Mouse (Mus musculus): Measurements from ENCODE around the gene Ssbp3. TPM values are rescaled to one million over a fixed set of nuclear protein-coding genes. Genes with fewer than 3 reads are reported as not detected.
A peak's percentile ranks its signal among the peaks of the same experiment; 100 is the strongest.

Gene Ssbp3
- total and polyA plus RNA-seq, 2 experiments from 2014 or later: 108 to 155 TPM

- WGBS: 53% methylated on average over 5 of the region's 5 CpGs
- no peaks in the 10 kb centered on the region for H3K27me3 ChIP-seq (ENCODE audit: insufficient read depth, low read length)
- H3K27ac ChIP-seq: no peak overlapping the region
- no peak overlapping the region for H3K9ac ChIP-seq (replicated peaks; ENCODE audit: low read length)
- ATAC-seq (no peak), DNase-seq (ENCODE audit: low spot score) (no peak)
- no peaks in the 10 kb centered on the region for H3K4me1 ChIP-seq (ENCODE audit: insufficient read depth, low read length)
- no peaks in the 10 kb centered on the region for H3K9me3 ChIP-seq (ENCODE audit: low read length)
- H3K4me2 ChIP-seq (ENCODE audit: low read depth, low read length): no peak overlapping the region
- peaks cover 33% of the 10 kb centered on the region; the same call in 1 of the 2 replicates for H3K36me3 ChIP-seq (ENCODE audit: insufficient read depth, low read length)
- no peak for TF ChIP-seq CTCF (IDR thresholded peaks at IDR 0.05; ENCODE audit: low read depth)
- H3K4me3 ChIP-seq (ENCODE audit: low read length): no peak overlapping the region
These were observed 137.3 kb downstream of the Ssbp3 start for GRCm38 (mm10) chr4:107047806-107048205.

GRCm38 (mm10) chr4:107048568-107049162, 138.2 kb downstream of the Ssbp3 start:
- H3K9ac ChIP-seq (replicated peaks; ENCODE audit: low read length): no peak overlapping the region
- H3K4me1 ChIP-seq (ENCODE audit: insufficient read depth, low read length): no peaks in the 10 kb centered on the region
- H3K9me3 ChIP-seq (ENCODE audit: low read length): no peaks in the 10 kb centered on the region
- H3K27ac ChIP-seq: 0 out of 2 replicates have a peak overlapping the region, but pooled peaks have one; percentile 4
- TF ChIP-seq CTCF (IDR thresholded peaks at IDR 0.05; ENCODE audit: low read depth): no peak
- H3K36me3 ChIP-seq (ENCODE audit: insufficient read depth, low read length): peaks cover 30% of the 10 kb centered on the region; the same call in 1 of the 2 replicates
- H3K4me2 ChIP-seq (ENCODE audit: low read depth, low read length): no peak overlapping the region
- DNase-seq (ENCODE audit: low spot score) (peak; percentile 78), ATAC-seq (peak; percentile 53)
- H3K4me3 ChIP-seq (ENCODE audit: low read length): no peak overlapping the region
- WGBS: 57% methylated on average over 11 of the region's 11 CpGs
- H3K27me3 ChIP-seq (ENCODE audit: insufficient read depth, low read length): no peaks in the 10 kb centered on the region

- 59% methylated on average over 4 of the region's 4 CpGs for WGBS
- Histone ChIP-seq H3K36me3 (ENCODE audit: insufficient read depth, low read length) (peaks cover 19% of the 10 kb centered on the region; the same call in 1 of the 2 replicates), H3K4me3 (ENCODE audit: low read length) (no peak overlapping the region), H3K4me1 (ENCODE audit: insufficient read depth, low read length) (no peaks in the 10 kb centered on the region), H3K27ac (no peak overlapping the region), H3K27me3 (ENCODE audit: insufficient read depth, low read length) (no peaks in the 10 kb centered on the region), H3K4me2 (ENCODE audit: low read depth, low read length) (no peak overlapping the region), H3K9me3 (ENCODE audit: low read length) (no peaks in the 10 kb centered on the region), H3K9ac (replicated peaks; ENCODE audit: low read length) (no peak overlapping the region)
- ATAC-seq (no peak), DNase-seq (ENCODE audit: low spot score) (no peak)
- no peak for TF ChIP-seq CTCF (IDR thresholded peaks at IDR 0.05; ENCODE audit: low read depth)
These were observed 141.4 kb downstream of the Ssbp3 start for GRCm38 (mm10) chr4:107051889-107052288.

GRCm38 (mm10) chr4:107052962-107053553, 142.6 kb downstream of the Ssbp3 start:
- peak; percentile 23; the same call in 1 of the 2 replicates for TF ChIP-seq CTCF (IDR thresholded peaks at IDR 0.05; ENCODE audit: low read depth)
- H3K9ac ChIP-seq (replicated peaks; ENCODE audit: low read length): no peak overlapping the region
- 48% methylated on average over 5 of the region's 5 CpGs for WGBS
- no peaks in the 10 kb centered on the region for H3K9me3 ChIP-seq (ENCODE audit: low read length)
- no peak overlapping the region for H3K4me3 ChIP-seq (ENCODE audit: low read length)
- no peak overlapping the region for H3K27ac ChIP-seq
- no peaks in the 10 kb centered on the region for H3K27me3 ChIP-seq (ENCODE audit: insufficient read depth, low read length)
- ATAC-seq: no peak
- H3K4me2 ChIP-seq (ENCODE audit: low read depth, low read length): no peak overlapping the region
- peaks cover 20% of the 10 kb centered on the region for H3K36me3 ChIP-seq (ENCODE audit: insufficient read depth, low read length)
- no peak for DNase-seq (ENCODE audit: low spot score)
- no peaks in the 10 kb centered on the region for H3K4me1 ChIP-seq (ENCODE audit: insufficient read depth, low read length)

- Histone ChIP-seq H3K4me3 (ENCODE audit: low read length) (no peak overlapping the region), H3K9me3 (ENCODE audit: low read length) (no peaks in the 10 kb centered on the region), H3K4me2 (ENCODE audit: low read depth, low read length) (no peak overlapping the region), H3K9ac (replicated peaks; ENCODE audit: low read length) (no peak overlapping the region), H3K27ac (no peak overlapping the region), H3K4me1 (ENCODE audit: insufficient read depth, low read length) (no peaks in the 10 kb centered on the region), H3K36me3 (ENCODE audit: insufficient read depth, low read length) (peaks cover 28% of the 10 kb centered on the region), H3K27me3 (ENCODE audit: insufficient read depth, low read length) (no peaks in the 10 kb centered on the region)
- ATAC-seq (no peak), DNase-seq (ENCODE audit: low spot score) (no peak)
- WGBS: 83% methylated on average over 3 of the region's 3 CpGs
- no peak for TF ChIP-seq CTCF (IDR thresholded peaks at IDR 0.05; ENCODE audit: low read depth)
These were observed 145.6 kb downstream of the Ssbp3 start for GRCm38 (mm10) chr4:107056088-107056487.

GRCm38 (mm10) chr4:107058346-107058745, 147.8 kb downstream of the Ssbp3 start:
- H3K9me3 ChIP-seq (ENCODE audit: low read length): no peaks in the 10 kb centered on the region
- H3K9ac ChIP-seq (replicated peaks; ENCODE audit: low read length): no peak overlapping the region
- H3K27ac ChIP-seq: no peak overlapping the region
- 97% methylated on average over 5 of the region's 5 CpGs for WGBS
- peaks cover 41% of the 10 kb centered on the region for H3K36me3 ChIP-seq (ENCODE audit: insufficient read depth, low read length)
- no peak for TF ChIP-seq CTCF (IDR thresholded peaks at IDR 0.05; ENCODE audit: low read depth)
- H3K4me1 ChIP-seq (ENCODE audit: insufficient read depth, low read length): no peaks in the 10 kb centered on the region
- DNase-seq (ENCODE audit: low spot score): no peak
- H3K4me2 ChIP-seq (ENCODE audit: low read depth, low read length): no peak overlapping the region
- no peak for ATAC-seq
- H3K27me3 ChIP-seq (ENCODE audit: insufficient read depth, low read length): no peaks in the 10 kb centered on the region
- no peak overlapping the region for H3K4me3 ChIP-seq (ENCODE audit: low read length)

- ATAC-seq: no peak
- Histone ChIP-seq H3K9ac (replicated peaks; ENCODE audit: low read length) (no peak overlapping the region), H3K4me3 (ENCODE audit: low read length) (no peak overlapping the region), H3K27ac (no peak overlapping the region), H3K4me1 (ENCODE audit: insufficient read depth, low read length) (no peaks in the 10 kb centered on the region), H3K36me3 (ENCODE audit: insufficient read depth, low read length) (peaks cover 45% of the 10 kb centered on the region), H3K27me3 (ENCODE audit: insufficient read depth, low read length) (no peaks in the 10 kb centered on the region), H3K4me2 (ENCODE audit: low read depth, low read length) (no peak overlapping the region), H3K9me3 (ENCODE audit: low read length) (no peaks in the 10 kb centered on the region)
- TF ChIP-seq CTCF (IDR thresholded peaks at IDR 0.05; ENCODE audit: low read depth): no peak
- no peak for DNase-seq (ENCODE audit: low spot score)
- WGBS: 86% methylated on average over 6 of the region's 6 CpGs
These were observed 148.3 kb downstream of the Ssbp3 start for GRCm38 (mm10) chr4:107058781-107059180.

Data from hindbrain, postnatal 0 days (tissue).